Mouse (Mus musculus): ENCODE measurements at regions not wholly inside any gene's neighbourhood (a gene's known extent, or its start where the extent isn't known, plus 50 kb on each side); places are given as distances from the start of the nearest gene placed in this dataset.

DNA sequence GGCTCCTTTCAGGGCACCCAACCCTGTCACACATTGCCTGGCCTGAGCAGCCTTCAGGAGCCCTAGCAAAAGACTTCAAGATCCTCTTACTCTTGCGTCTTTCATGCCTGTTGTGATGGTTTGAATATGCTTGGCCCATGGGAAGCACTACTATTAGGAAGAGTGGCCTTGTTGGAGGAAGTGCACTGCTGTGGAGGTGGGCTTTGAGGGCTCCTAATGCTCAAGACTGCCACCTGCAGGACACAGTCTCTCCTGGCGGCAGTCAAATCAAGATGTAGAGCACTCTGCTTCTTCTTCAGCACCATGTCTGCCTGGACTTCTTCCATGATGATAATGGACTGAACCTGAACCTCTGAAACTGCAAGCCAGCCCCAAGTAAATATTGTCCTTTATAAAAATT lies 73.0 kb downstream of the Tsen15 start:
- no peak for DNase-seq (ENCODE audit: low read depth, low spot score)

GRCm38 (mm10) chr1:152305461-152305860 lies 81.0 kb downstream of the Tsen15 start:
- DNase-seq (ENCODE audit: low read depth, low spot score): no peak

GRCm38 (mm10) chr1:152304487-152305130 lies 81.9 kb downstream of the Tsen15 start:
- no peak for DNase-seq (ENCODE audit: low read depth, low spot score)

DNA sequence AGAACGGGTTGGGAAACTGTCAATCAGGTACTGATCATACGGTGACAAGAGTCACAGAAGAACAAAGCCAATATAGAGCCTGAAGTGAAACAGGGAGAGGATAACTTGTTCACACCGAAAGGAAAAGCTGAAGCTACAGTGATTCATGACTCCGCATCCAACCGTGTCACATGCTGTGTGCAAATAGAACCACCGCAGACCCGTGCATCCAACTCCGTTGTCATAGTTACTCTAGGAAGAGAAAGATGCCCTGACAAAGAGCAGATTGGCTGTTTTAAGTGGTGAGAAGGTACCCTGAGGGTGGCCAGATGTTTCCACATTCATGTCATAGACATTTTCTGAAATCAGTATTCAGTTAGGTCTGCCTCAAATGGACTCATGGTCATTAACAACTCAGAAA lies 85.1 kb downstream of the Tsen15 start:
- no peak for DNase-seq (ENCODE audit: low read depth, low spot score)

- DNase-seq (ENCODE audit: low read depth, low spot score): no peak
Observed at GRCm38 (mm10) chr1:152292196-152292736, 94.2 kb downstream of the Tsen15 start.

DNA sequence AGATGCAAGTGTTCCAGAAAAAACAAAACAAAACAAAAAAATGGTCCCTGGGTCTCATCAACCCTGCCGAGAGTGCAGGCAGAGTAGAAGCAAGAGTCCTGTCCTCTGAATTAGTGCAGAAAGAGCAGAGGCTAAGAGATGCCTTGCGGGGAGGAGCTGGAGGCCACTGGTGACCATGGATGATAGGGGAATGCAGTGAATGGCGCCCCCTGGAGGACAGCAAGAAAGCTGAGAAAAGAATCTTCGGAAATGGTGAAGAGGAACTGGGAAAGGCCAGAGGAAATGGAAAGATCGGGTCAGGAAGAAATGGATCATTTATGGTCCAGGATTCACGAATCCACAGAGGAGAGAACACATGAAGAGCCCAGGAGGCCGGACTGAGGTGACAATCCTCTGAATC lies 95.7 kb downstream of the Tsen15 start:
- peak; percentile 55 for DNase-seq (ENCODE audit: low read depth, low spot score)

DNA sequence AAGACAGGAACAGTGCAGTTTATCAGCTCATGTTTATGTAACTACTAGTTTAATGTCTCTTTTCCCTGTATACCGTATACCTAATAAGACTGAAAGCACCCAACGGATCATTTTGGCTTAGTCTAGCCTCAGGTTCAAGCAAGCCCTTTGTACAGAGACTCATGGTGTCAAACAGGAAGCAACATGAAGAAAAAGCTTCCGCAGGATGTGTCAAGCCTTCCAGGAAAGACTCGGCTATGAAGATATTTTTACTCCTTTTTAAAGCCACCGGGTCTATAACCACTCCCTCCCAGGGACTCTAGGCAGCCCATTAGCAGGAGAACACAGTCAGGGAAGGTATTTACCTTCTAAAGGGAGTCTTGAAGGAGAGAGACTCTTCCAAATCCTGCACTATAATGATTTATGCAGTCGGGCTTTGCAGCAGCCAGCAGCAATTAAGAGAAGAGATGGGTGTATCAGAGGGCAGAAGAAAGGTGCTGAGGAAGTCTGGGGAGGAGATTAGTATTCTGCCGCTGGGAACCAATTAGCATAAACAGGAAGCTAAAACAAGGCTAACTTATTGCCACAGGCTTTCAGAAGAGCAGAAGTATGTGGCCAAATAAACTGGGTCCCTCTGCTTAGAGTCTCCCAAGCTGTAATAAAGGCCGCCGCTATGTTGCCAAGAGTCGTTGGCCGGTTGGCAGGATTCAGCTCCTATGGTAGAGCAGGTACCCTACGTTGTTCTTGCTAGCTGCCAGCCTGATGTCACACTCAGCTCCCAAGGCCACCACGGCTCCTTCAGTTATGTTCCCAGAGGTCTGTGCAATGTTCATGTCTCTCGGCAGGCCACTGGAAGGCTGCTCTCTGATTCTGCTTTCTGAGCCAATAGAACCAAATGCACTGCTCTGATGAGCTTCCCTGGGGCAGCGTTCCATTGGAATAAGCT lies 98.7 kb downstream of the Tsen15 start:
- DNase-seq (ENCODE audit: low read depth, low spot score): no peak

DNA sequence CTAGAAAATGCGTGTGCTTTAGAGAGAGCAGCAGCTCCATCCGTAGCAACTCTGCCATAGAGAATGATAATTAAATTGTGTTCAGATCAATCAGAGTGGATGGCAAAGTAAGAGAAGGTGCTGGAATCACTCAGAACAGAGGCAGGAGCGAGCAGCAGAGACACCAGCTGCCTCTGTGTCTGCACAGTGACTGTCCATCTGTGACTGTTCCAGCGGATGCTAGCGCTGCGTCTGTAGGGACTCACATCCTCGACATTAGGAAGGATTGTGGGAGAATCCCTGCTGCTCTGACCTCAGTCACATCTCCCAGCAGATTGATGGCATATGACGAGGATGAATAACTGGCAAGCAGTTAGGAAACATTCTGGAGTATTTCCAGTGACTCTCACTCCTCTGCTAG lies 99.8 kb downstream of the Tsen15 start:
- DNase-seq (ENCODE audit: low read depth, low spot score): no peak

DNA sequence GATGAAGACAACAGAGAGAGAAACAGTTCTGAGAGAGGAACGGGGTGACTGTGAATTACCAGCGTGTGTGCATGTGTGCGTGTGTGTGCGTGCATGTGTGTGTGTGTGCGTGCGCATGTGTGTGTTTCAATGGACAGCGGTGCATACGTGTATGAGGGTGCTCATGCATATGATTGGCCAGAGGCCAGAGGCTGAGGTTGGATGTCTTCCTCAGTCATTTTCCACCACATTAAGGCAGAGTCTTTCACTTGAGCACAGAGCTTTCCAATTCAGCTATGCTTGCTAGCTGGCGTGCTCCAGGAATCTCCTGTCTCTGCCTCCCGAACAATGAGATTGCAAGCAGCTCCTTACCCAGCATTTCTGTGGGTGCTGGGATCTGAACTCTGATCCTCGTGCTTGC lies 104.4 kb downstream of the Tsen15 start:
- DNase-seq (ENCODE audit: low read depth, low spot score): no peak

- no peak for DNase-seq (ENCODE audit: low read depth, low spot score)
Observed at GRCm38 (mm10) chr1:152281201-152281600, 105.3 kb downstream of the Tsen15 start.

- no peak for DNase-seq (ENCODE audit: low read depth, low spot score)
Observed at GRCm38 (mm10) chr1:152280014-152280413, 106.5 kb downstream of the Tsen15 start.

DNA sequence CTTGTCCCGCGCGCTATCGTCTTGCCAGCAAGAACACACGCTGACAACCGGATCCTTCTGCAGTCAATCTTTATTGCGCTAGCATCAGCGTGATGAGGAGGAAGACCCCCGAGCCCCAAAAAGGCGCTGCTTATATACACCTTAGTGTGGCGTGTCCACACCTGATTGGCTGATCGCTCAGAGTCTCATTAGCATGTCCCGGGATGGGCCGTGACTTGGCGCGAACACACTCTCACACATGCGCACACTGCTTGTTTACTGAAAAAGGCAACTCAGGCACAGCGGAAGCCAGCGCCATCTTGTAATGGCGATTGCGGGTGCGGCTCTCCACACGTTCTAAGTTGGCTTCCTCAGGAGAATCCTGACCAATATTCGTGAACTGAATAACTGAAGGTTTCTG lies 111.5 kb downstream of the Tsen15 start:
- DNase-seq (ENCODE audit: low read depth, low spot score): no peak

DNA sequence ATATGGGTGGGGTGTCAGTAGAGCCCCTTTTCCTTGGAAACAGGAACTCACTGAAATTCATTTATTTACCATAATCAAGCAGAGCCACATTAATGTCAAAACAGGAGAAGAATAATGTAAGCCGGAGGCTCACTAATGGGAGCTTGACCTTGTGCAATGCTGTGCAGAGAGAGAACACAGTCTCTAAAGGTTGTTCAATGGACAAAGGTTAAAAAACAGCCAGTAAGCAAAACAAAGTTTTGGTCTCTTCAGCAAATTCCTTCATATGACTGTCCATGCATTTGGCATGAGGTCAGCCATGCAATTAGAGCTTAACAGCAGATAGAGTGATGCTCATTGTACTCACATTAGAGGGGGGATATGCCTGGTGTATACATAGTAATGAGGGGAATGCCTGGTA lies 113.1 kb downstream of the Tsen15 start:
- DNase-seq (ENCODE audit: low read depth, low spot score): no peak

- DNase-seq (ENCODE audit: low read depth, low spot score): no peak
Observed at GRCm38 (mm10) chr1:152269936-152270702, 116.4 kb downstream of the Tsen15 start.

- DNase-seq (ENCODE audit: low read depth, low spot score): no peak
Observed at GRCm38 (mm10) chr1:152266390-152266789, 120.1 kb downstream of the Tsen15 start.

- DNase-seq (ENCODE audit: low read depth, low spot score): no peak
Observed at GRCm38 (mm10) chr1:152264981-152265380, 121.5 kb downstream of the Tsen15 start.

GRCm38 (mm10) chr1:152261472-152261871 lies 125.0 kb downstream of the Tsen15 start:
- DNase-seq (ENCODE audit: low read depth, low spot score): no peak

DNA sequence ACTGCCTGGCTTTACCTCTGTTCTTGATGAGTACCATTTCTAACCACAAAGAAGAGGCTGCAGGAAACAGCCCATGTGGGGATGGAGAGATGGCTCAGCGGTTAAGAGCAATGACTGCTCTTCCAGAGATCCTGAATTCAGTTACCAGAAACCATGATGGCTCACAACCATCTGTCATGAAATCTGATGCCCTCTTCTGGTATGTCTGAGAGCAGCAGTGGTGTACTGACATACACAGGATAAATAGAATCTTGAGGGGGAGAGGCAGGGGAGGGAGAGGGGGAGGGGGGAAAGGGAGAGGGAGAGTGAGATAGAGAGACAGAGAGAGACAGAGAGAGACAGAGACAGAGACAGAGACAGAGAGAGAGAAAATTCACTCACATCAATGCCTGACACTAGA lies 125.5 kb downstream of the Tsen15 start:
- no peak for DNase-seq (ENCODE audit: low read depth, low spot score)

DNA sequence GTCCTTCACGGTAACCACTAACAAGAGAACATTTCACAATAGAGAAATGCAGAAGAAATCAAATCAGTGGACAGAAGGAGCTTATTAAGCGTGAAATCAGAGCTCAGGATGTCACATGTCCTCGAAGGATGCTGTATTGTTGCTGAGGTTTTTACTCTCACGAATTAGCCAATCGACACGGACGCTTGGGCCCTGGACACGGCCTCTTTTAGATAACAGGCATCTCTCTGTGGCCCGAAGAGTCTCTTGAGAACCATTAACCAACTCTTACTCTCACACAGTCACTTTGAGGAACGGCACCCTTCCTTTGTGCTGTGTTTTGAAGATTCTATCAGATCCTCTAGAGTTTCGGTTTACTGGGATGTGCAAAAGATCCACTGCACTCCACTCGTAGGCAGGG lies 128.2 kb downstream of the Tsen15 start:
- DNase-seq (ENCODE audit: low read depth, low spot score): no peak

GRCm38 (mm10) chr1:152253906-152254305 lies 132.6 kb downstream of the Tsen15 start:
- no peak for DNase-seq (ENCODE audit: low read depth, low spot score)

DNA sequence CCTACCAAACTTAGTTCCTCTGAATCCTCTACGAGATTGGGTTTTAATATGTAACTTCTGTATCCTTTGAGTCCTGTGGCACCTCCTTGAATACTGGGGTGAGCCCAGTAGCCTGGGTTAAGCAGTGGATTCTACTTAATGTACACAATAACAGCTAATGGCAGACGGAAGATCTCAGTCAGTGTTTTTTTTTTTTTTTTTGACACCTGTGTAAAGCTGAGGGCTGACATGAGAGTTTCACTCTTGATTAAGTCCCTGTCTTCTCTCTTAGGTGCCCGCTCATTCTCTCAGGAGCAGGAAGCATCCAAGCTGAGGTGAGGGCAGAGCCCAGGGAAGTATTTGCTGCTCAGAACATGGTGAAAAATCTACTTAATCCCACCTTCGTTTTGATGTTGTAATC lies 133.0 kb downstream of the Tsen15 start:
- DNase-seq (ENCODE audit: low read depth, low spot score): no peak

DNA sequence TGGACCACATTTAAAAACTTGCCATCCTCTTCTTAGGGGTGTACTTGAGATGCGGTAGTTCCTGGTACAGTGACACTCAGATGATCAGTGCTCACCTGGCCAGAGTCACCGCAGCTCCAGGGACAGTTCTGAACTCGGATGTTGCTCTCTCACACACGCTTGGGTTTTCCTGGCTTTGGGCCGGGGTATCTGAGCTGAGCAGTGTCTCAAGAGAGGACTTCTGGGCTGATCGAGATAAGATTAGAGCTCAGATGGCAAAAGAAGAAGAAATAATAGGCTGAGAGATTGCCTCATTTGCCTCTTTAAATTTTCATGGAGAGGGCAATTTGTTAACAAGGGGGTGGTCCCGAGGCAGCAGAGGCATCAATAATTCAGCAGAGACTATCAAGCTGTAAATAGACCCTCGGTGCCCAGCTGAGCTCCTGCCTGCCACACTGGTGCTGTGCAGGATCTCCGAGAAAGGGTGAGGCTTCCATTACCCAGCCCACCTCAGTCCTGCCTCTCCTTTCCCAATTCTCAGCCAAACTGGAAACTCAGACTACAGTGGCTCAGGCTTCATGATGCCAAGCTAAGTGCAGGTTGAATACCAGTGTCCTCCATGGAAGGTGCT lies 133.7 kb downstream of the Tsen15 start:
- no peak for DNase-seq (ENCODE audit: low read depth, low spot score)
